Mouse (Mus musculus) layer of hippocampus, adult 9-11 months (tissue): ENCODE measurements around the gene Rab25.
A peak's percentile ranks its signal among the peaks of the same experiment; 100 is the strongest.
"Not testable (repeated sequence)": the region's sequence is repeated elsewhere in the genome, so short reads cannot be mapped to it uniquely, and the experiment has no call there.

ENCODE experiments used
- DNase-seq: peaks from one replicate; pipeline ENCODE4 v3.0.0; 2022

The Rab25 gene

DNA sequence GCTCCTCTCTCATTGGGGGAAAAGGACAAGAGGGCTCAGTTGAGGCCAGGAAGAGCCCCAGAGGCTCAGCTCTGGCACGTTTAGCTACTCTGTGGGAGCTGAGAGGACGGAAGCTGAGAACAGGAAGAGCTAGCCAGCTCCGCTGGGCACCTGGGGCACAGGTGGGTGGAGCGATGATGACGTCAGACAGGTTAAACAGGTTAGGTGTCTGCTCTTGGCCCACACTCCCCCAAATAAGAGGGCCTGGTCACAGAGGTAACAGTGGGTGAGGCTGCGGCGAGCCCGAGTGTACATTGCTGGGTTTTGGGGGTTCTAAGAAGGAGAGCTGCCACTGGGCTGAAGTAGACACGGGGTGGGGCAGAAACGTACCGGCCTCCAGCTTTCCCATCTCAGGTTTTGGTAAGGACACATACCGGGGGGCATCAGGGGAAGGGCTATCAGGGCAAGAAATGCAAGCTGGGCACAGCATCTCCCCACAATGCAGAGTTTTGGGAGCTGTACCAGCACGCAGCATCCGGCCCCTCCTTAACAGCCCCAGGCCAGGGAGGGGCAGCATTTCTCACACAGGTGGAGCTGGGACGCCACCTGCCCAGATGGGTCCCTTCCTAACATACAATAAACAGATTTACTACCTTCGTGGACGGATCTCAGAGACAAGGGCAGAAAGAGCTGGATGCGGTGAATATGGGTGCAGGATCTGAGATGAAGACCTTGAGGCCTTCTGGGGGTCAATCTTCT, at the start of gene Rab25:
TSS of gene Rab25 (minus strand) at position 121 of the 738 bp plus-strand sequence.
- DNase-seq: no peak

DNA sequence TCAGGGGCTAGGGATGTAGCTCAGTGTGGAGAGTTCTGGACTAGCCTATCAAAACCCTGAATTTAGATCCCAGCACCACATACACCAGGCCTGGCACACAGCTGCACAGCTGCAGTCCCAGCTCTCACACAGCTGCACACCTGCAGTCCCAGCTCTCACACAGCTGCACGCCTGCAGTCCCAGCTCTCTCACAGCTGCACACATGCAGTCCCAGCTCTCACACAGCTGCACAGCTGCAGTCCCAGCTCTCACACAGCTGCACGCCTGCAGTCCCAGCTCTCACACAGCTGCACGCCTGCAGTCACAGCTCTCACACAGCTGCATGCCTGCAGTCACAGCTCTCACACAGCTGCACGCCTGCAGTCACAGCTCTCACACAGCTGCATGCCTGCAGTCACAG, 48.4 kb upstream of the Rab25 start:
- not testable (repeated sequence) for DNase-seq

DNA sequence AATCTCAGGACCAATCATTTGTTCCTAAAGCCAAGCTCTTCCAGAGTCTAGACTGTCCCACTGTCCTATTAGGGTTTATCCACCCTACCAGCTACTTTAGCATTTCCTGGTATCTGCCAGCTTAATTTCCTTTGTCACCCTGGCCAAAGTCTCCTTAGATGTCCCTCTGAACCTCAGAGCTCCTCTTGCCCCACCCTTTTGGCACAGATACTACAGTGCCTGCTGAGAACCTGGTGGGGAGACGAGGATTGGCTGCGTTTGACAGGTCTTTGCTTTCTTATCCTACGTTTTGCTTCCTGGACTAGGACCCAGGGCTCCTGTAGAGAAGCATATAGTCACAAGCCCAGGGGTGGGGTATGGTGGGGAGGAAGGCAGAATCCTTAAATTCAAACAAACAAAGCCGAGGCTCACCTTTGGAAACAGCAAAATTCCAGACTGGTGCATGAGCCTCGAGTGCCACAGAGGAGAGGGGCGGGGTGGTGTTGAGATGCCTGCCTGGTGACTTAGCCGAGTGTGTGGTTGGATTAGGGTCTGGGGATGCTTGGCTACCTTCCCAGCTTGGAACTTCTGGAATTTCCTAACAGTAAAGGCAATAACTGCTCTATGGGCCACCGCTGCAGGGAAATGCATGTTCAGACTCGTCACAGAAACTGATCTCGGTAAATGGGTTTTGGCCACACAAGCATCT, 45.9 kb upstream of the Rab25 start:
- no peak for DNase-seq

DNA sequence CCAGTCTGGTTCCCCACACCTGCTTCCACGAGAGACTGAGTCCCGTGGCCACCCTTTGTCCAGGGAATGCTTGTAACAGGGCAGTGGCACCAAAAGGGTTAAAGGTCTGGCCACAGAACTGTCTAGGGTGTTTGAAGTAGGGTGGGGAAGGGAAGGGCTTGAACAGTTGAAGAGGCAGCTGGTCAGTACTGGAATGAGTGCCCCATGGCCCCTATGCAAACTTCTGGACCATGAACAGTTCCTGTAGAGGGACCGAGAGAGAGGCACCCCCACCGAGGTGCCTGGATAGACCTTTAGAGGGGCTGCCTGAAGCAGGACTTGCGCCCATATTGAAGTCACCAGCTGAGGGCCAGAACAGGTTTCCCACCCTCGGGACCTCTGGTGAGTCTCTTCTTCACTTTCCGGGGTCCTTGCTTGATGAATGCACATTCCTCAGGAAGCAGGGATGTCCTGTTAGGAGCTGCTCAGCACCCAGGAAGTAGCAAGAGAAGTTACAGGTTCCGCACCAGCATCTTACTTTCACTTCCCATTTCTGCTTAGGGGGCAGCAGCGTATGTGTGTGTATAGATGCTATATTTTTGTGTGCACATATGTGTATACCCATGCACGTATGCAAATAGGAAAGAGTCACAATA, 45.0 kb upstream of the Rab25 start:
- no peak for DNase-seq

DNA sequence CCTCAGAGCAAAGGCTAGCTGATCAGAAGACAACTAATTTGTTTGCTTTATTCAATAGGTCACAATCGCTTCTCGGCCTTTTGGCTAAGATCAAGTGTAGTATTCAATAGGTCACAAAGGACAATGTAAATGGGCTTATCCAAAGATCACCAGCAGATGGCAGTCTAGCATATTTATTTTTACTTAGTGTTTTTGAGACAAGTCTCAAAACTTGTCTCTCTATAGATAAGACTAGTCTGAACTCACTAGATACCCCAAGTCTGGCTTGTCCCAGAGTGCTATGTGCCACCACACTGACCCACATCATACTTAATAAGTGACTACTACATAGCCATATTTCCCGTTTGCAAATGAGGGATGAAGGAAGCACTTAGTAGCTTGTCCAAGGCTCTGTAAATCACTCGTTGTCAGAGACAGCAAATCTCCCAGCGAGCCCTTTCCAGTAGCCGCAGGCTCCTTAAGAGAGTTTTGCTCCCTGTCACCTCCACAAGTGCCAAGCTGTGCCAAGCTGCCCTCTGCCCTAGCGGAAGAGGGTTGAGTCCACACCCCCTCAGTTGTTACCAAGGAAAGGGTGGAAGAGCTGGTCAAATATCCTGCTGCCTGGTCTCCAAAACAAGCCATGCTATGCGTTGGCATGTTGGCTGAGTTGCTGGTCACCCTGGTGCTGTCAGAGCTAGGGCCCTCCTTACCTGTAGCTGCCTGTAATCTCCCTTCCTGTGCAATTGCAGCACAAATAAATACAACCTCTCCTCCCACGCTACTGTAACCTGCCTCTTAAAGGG, 44.0 kb upstream of the Rab25 start:
- peak; percentile 29 for DNase-seq

DNA sequence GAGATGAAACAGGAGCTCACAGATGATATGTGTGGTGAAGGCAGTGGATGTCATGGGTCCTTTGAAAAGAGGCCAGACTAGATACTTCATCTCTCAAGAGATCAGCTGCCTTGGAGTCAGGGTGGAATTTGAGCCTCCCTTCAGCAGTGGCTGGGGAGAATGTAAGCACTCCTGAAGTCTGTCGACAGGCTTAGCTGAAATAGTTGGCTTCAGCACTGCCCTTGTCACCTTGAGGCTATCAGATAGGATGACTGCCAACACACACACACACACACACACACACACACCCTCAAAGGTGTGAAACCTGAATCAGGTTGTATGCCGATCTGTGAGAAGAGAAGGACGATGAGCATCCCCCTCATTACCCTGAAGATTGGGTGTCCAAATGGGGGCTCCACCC, 42.9 kb upstream of the Rab25 start:
- no peak for DNase-seq

DNA sequence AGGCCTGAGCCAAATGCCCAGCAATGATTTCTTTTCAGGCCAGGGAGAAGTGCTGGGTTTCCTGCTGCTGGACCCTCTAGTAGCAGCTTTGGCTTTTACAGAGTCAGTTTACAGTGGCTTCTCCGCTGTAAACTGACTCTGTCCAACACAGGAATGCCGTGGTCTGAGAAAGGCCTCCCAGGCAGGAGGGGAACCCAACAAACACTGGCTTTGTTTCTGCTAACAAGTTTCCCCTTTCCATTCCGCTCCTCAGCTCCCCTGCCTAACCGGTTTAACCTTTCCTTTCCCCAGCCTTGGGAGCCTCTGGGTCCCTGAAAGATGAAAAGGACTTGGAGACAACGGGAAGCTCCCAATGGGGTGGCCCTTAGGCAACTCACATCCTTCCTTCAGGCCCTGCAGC, 42.1 kb upstream of the Rab25 start:
- no peak for DNase-seq

DNA sequence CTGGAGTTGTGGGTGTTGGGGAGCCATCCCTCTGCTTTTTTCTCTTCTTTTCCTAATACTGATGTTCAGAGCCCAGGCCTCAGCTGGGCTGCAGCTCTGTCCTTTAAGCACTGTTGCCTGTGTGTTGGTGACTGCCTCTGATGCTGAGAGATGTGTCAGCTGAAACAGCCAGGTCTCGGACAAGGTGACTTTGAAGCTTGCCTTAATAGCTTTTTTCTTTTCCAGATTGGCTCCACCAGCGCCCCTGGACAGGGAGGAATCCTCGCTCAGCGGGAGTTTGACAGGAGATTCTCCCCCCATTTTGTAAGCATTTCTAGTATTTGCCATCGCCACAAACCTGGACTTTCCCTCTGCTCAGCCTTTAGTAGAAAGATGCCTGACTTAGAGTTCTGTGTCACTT, 38.5 kb upstream of the Rab25 start:
- DNase-seq: no peak

DNA sequence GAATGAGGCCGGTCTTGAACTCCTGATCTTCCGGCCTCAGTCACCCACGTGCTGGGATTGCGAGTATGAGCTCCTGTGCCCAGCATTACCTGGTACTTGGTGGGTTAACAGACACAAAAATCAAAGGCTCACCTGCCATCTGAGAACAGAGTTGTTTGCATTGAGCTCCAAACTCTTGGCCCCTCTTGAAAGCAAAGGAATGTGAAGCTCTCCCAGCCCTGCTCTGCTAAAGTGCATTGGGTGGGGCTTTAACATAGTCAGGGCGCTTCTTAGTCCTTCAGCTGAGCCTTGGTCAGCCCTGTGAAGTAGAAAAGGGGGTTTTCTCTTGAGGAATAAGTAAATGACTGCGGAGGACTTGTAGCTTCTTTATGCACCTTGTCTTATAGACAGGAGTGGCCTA, 37.7 kb upstream of the Rab25 start:
- no peak for DNase-seq

DNA sequence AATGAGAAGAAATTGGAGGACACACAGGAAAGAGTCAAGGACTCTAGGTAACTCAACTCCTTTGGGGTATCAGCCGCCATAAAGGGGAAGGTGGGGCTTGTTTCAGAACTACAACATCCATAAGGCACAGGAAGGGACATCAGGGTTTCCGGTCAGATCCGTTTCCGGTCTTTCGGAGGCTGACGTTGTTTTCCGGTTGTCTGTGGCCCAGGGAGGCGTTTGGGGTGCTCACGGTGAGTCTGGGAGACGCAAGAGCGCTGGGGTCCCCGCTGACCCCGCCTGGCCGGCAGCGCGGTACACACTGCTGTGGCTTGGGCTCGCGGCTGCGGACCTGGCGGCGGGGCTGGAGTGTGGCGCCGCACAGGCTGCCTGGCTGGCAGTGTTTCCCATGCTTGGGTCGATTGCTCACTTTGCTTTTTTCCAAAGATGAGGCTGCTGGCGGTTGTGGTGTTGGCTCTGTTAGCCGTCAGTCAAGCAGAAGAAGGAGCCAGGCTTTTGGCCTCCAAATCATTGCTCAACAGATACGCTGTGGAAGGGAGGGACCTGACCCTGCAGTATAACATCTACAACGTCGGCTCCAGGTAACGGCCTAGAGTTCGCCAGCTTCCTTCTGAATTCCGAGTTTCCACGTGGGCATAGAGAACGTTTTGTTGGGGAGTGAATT, 31.5 kb upstream of the Rab25 start:
- DNase-seq: peak; percentile 84

DNA sequence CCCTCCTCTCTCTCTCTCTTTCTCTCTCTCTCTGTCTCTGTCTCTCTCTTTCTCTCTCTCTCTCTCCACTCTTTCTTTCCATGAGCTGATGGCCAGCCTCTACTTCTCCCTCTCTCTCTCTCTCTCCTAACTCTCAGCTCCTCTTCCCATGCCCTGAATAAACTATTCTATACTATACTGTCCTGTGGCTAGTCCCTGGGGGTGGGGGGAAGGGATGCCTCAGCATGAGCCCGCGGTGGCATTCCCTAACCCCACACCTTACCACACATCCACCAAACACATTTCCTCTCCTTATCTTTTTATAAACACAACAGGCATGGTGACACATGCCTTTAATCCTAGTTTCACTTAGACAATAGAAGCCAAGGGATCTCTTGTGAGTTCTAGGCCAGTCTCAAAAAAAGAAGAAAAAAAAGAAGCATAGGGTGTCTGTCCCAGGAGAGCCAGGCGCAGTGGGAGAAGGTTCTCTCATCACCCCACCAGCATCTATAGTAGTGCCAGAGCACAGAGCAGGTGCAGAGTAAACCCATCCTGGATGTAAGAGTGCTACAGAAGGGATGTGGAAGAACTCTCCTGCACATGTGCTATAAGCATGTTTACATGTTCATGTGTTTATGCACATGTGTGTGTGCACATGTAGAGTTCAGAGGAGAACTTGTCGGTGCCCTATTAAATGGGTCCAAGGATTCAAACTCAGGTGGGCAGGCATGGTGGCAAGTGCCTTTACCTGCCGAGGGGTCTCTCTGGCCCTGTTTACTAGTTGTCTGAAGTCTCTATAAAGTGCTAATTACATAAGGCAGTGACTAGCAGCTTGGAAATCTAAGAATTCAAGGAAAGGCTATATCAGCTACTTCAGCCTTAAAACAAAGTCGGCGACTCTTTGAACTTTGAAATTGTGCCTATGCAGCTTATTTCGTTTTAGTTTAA, 30.7 kb upstream of the Rab25 start:
- DNase-seq: no peak

DNA sequence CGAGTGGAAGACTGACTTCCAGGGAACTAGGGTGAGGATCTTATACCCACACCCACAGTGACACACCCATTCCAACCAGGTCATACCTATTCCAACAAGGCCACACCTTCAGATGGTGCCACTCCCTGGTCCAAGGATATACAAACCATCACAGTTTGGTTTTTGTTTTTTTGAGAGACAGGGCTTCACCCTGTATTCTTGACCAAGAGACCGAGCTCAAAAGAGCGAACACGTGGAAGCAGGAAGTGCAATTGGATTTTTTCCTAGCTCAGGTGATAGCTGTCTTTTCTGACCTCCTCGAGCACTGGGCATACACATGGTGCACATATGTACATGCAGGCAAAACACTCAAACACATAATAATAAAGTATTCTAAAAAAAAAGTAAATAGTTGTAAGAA, 29.7 kb upstream of the Rab25 start:
- not testable (repeated sequence) for DNase-seq

DNA sequence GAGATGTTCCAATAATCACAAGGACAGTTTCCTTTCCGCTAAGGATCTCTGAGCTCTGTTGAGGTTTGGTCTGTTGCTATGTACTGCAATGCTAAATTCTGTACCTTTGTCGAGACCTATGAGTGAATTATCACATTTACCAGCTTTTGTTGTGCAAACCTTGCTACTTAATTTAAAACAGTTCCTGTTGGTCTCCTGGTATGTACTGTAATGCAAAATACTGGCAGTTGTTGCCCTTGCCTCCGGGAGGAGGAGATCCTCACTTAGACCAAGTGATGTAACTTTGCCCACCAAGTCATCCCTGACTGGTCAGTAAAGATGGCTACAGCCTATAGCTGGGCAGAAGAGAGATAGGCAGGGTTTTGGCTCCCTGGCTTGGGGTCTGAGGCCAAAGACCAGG, 27.4 kb upstream of the Rab25 start, which contains the start of gene Ssr2:
TSS of gene Ssr2 (plus strand) at position 337 of the 400 bp plus-strand sequence.
- no peak for DNase-seq

DNA sequence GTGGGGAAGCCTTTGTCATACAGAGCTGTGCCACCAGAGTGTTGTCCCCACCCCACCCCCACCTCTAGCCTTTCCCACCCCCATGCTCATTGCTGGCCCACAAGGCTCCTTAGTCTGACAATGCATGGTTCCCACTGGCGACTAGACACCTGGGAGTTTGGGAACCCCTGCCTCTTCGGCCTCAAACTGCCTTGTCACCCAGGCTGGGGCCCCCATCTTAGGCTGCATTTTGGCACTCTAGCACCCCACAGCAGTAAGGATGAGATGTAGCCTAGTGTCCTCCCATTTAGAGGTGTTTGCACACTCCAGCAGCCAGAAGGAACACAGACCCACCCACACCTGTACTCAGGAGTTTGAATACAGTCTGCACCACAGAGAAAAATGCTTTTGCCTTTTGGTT, 25.7 kb upstream of the Rab25 start:
- no peak for DNase-seq

DNA sequence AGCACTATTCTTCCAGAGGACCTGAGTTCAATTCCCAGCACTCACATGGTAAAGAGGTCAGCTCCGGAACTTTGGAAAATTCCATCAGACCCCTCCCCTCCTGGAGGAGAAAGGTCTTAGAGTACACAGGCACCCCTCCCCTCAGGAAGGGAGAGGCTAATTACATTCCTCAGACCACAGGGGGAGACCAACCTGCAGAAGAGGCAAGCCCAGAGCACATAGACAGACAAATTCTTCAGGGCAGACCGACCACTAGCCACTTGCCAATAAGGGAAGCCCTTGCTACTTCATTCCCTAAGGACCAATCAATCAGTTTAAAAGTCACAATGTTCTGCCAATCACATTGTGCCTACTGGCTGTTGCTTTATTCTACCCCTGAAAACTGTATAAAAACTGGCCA, 24.7 kb upstream of the Rab25 start:
- DNase-seq: no peak

DNA sequence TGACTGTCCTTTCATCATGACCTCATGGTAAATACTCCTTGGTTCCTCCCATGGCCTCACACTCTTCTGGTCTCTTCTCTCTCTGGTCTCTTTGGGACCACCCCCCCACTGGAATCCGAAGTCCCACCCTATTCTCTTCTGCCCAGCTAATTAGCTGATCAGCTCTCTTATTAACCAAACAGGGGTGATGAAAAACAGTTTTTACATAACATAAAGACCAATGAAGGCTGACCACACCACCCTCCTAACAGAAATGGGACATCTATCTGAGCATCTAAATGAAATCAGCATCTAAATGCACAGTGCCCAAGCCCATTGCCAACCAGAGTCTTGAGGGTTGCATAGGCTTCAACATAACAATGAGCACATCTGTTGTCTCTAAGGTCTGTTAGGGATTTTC, 23.8 kb upstream of the Rab25 start:
- DNase-seq: no peak

DNA sequence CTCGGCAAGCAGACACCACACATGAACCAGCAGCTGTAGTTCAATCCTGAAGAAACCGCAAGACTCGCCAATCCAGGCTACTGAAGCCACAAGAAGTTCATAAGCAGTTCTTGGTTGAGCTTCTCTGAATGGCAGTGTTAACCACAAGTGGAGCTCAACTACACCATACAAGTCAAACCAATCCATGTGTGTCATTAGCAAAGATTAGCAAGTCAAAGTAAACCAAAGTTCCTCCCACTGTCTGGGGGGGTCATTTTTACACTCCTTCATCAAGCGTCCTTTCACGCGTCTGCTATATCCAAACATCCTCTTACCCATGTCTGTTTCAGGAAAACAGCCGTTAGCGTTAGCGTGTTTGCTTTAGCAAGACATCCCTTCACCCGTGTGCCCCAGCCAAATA, 22.2 kb upstream of the Rab25 start:
- DNase-seq: no peak

DNA sequence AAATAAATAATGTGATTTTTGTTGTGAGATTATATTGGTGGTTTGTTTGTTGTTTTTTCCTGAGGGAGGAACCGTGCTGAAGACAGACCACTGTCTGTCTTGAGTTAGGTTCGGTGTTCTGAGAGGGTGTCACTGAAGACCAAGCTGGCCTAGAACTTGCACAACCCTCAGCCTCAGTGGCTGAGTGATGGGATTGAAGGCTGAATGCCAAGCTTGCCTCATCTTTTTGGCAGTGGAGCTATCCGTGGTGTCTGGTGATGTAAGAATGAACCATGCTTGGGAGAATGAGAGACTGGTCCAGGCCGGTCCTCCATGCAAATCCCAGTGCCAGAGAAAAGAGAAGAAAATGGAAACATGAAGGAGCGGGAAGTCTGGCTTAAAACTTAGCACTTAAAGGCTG, 21.6 kb upstream of the Rab25 start:
- no peak for DNase-seq

DNA sequence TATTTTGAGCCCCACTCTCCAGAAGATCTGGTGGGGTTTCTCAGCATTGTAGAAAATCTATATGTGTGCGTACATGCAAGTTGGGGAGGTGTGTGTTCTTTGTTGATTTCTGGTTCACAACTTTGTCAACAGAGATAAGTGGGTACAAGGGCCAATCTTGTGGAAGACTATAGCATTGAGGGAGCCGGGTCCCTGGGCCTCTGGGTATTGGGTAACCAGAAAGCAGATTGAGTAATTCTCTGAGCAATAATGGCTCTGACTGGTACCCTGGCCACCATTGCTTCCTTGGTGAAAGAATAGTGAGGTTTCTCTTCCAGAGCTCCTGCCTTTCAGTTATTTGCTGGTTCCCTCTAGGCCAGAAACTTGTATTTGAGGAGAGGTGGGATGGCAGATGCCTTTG, 21.0 kb upstream of the Rab25 start:
- no peak for DNase-seq

DNA sequence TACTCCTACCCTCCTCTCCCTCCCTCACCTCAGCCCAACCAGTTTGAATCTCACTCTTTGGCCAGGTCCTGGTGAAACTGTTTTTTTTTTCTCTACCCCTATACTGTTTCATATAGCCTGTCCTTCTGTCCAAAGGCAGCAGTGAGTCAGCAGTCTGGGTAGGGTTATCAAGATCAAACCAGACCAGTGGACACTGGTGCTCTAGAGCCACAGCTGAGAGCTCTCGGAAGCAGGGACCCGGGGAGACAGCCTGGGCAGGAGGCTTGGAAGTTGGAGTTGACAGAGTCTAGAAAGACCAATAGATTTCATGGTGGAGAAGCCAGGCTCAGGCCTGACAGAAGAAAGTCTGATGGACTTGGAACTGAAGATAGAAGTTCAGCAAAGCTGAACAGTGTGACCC, 20.5 kb upstream of the Rab25 start:
- DNase-seq: no peak

DNA sequence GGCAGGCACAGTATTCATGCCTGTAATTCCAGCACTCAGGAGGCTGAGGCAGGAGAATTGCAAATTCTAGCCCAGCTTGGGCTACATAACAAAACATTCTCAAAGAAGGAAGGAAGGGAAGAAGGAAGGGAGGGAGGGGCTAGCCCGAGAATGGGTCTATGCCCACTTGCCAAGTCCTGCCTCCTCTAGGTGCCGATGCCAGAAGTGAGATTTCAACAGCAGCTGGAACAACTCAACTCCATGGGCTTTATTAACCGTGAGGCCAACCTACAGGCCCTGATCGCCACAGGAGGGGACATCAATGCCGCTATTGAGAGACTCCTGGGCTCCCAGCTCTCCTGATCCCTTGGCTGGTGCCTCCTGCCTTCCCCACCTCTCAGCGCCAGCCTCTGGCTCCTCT, 19.8 kb upstream of the Rab25 start:
- DNase-seq: no peak
